Mouse (Mus musculus) E14TG2a.4 (cell line): ENCODE measurements around the gene Gm8369.

ENCODE experiments used
- CTCF ChIP-seq: conservative IDR thresholded peaks from 2 replicates; pipeline ENCODE4 v1.5.1; 2014; ENCODE audit warnings: low read length
- NANOG ChIP-seq: IDR thresholded peaks from 2 replicates; pipeline ENCODE4 v1.6.1; 2014; ENCODE audit warnings: borderline replicate concordance, low read length, mixed read lengths
- POU5F1 ChIP-seq: IDR thresholded peaks from 2 replicates; pipeline ENCODE4 v1.6.1; 2014; ENCODE audit warnings: low read length, borderline replicate concordance

- TF ChIP-seq CTCF (no peak), POU5F1 (no peak), NANOG (no peak)
Measured at GRCm38 (mm10) chr19:11479714-11480113, 6.0 kb upstream of the Gm8369 start.
